Mouse (Mus musculus) mesoderm, embryonic 11.5 days (tissue): ENCODE measurements at regions not wholly inside any gene's neighbourhood (a gene's known extent, or its start where the extent isn't known, plus 50 kb on each side); places are given as distances from the start of the nearest gene placed in this dataset.

Source experiments
- DNase-seq: peaks from one replicate; pipeline ENCODE4 v3.0.0-alpha.2; 2012; ENCODE audit warnings: low read depth, low spot score

GRCm38 (mm10) chr3:44912664-44913063 lies 465.5 kb upstream of the Pcdh10 start:
- DNase-seq: peak; percentile 14

DNA sequence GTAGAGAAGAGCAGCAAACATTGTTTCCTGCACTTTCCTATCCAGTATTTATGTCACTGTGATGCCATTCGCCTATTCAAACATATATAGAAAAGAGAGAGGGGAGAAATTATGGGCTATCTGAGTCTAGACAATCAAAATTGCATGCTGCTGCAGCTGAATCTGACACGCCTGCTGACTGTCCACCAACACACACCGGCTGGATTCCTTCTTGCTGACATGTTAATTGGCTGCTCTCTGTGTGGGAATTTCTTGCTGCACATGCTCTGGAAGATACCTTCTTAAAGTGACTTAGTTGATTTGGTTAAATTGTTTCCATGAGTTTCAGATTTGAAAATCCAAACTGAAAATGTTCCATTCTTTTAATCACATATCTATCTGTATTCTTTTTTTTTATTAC lies 463.9 kb upstream of the Pcdh10 start:
- DNase-seq: no peak
